Mouse (Mus musculus) liver, adult 2 months (tissue): Measurements from ENCODE around the gene Lama5. TPM values are rescaled to one million over a fixed set of nuclear protein-coding genes. Genes with fewer than 3 reads are reported as not detected.

ENCODE experiments used
- DNase-seq: peaks from one replicate; pipeline ENCODE4 v3.0.0-alpha.2; 2011; ENCODE audit warnings: low read depth, low spot score; ENCODE audit errors: extremely low read depth
- H3K27ac ChIP-seq: fragments of 200-500 bp; replicated peaks from 2 replicates; pipeline ENCODE4 v1.5.1; 2012; ENCODE audit warnings: low read depth, mild to moderate bottlenecking, control low read depth, inconsistent platforms, low read length; ENCODE audit not compliant: insufficient read depth
- H3K27me3 ChIP-seq: fragments of 200-500 bp; 2 replicates; pipeline ENCODE4 v1.6.1; 2012; ENCODE audit warnings: mild to moderate bottlenecking, moderate library complexity, low read length, inconsistent platforms; ENCODE audit not compliant: control insufficient read depth, insufficient read depth
- H3K36me3 ChIP-seq: fragments of 200-500 bp; 2 replicates; pipeline ENCODE4 v1.6.1; 2012; ENCODE audit warnings: low read length, inconsistent platforms; ENCODE audit not compliant: control insufficient read depth, insufficient read depth
- H3K4me1 ChIP-seq: fragments of 200-500 bp; 2 replicates; pipeline ENCODE4 v1.6.1; 2011; ENCODE audit warnings: low read length; ENCODE audit not compliant: control insufficient read depth, insufficient read depth
- H3K4me3 ChIP-seq: fragments of 200-500 bp; 2 replicates; pipeline ENCODE4 v1.5.1; 2011; ENCODE audit warnings: low read depth, mild to moderate bottlenecking, control low read depth, low read length, moderate library complexity; ENCODE audit not compliant: insufficient read depth
- H3K79me2 ChIP-seq: fragments of 200-500 bp; 2 replicates; pipeline ENCODE4 v1.6.1; 2012; ENCODE audit warnings: inconsistent platforms, mild to moderate bottlenecking, low read length, moderate library complexity; ENCODE audit not compliant: control insufficient read depth, insufficient read depth
- H3K9ac ChIP-seq: fragments of 200-500 bp; 2 replicates; pipeline ENCODE4 v1.6.1; 2012; ENCODE audit warnings: low read depth, mild to moderate bottlenecking, control low read depth, inconsistent platforms, low read length
- CTCF ChIP-seq: fragments of 200-500 bp; IDR thresholded peaks from 2 replicates; pipeline ENCODE4 v1.5.1; 2011; ENCODE audit warnings: low read depth, low read length, control low read depth
- POLR2A ChIP-seq: fragments of 200-500 bp; IDR thresholded peaks from 2 replicates; pipeline ENCODE4 v1.6.1; 2011; ENCODE audit warnings: low read length, control low read depth; ENCODE audit not compliant: insufficient read depth; ENCODE audit errors: extremely low read depth
- WGBS: fragments of 180-500 bp; shearing (Covaris S2); methylation state at CpG from one replicate; pipeline ENCODE4 v1.1.7; 2018; 5-methylcytosine and 5-hydroxymethylcytosine counted together
- polyA plus RNA-seq: library from polyadenylated mRNA; depleted of rRNA; stranded (reverse); fragments of >200 nt; gene quantifications from 2 replicates; pipeline ENCODE4 v1.2.3, GENCODE M21; 2012
- total RNA-seq: library from RNA; depleted of rRNA; stranded (reverse); fragments of >200 nt; gene quantifications from 2 replicates; pipeline ENCODE4 v1.2.3, GENCODE M21; 2014

The Lama5 gene
- total and polyA plus RNA-seq, 2 experiments: 0.65 to 4.0 TPM

DNA sequence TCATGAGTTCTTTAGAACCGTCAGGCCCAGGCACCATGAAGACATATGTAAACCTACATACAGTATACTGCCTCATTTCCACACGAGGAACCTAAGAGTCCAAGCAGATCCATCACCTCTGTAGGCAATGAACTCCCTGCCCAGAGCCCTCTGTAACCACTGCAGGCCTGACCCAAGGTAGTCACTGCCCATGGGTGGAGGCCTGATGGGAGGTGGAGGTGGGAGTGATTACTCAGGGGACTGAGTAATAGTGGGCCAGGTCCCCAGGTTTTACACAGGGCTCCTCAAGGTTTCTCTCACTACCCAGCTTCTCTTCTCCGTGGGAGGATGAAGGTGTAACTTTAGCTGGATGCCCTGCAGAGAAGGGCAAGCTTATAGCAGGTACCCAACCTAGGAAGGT, 3.5 kb upstream of the Lama5 start:
- no peak for DNase-seq
- Histone ChIP-seq H3K4me3 (no peak overlapping the region), H3K27me3 (peaks cover 3% of the 10 kb centered on the region; the same call in 1 of the 2 replicates), H3K36me3 (no peaks in the 10 kb centered on the region), H3K79me2 (no peaks in the 10 kb centered on the region), H3K4me1 (0 out of 2 replicates have a peak, but pooled peaks cover 8% of the 10 kb centered on the region), H3K9ac (no peak overlapping the region), H3K27ac (no peak overlapping the region)
- 86% methylated on average over 3 of the region's 3 CpGs for WGBS
- TF ChIP-seq CTCF (no peak), POLR2A (no peak)

DNA sequence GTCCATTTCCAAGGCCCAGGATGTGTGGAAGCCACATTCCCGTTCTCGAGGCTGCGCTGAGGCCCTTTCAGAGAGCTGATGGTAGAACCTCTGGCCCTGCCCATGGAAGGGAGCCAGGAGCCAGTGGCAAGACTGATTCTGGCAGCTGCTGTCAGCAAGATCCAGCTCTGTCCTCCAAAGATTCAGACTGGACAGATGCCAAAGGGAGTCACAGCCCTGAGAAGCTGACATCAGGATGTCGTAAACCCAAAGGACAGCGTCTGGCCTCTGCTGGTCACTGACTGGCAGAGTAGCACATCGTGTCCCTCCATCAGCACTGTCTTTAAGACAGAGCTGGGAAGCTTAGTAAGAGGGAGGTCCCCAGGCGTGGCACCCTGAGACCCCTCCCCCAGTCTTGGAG, 2.9 kb upstream of the Lama5 start:
- H3K36me3 ChIP-seq: no peaks in the 10 kb centered on the region
- no peaks in the 10 kb centered on the region for H3K79me2 ChIP-seq
- TF ChIP-seq CTCF (peak; percentile 22; the same call in 1 of the 2 replicates), POLR2A (no peak)
- DNase-seq: peak; percentile 46
- 67% methylated on average over 7 of the region's 7 CpGs for WGBS
- H3K4me1 ChIP-seq: 0 out of 2 replicates have a peak, but pooled peaks cover 8% of the 10 kb centered on the region
- H3K27me3 ChIP-seq: peaks cover 3% of the 10 kb centered on the region; the same call in 1 of the 2 replicates
- H3K27ac ChIP-seq: no peak overlapping the region
- H3K4me3 ChIP-seq: no peak overlapping the region
- H3K9ac ChIP-seq: no peak overlapping the region

DNA sequence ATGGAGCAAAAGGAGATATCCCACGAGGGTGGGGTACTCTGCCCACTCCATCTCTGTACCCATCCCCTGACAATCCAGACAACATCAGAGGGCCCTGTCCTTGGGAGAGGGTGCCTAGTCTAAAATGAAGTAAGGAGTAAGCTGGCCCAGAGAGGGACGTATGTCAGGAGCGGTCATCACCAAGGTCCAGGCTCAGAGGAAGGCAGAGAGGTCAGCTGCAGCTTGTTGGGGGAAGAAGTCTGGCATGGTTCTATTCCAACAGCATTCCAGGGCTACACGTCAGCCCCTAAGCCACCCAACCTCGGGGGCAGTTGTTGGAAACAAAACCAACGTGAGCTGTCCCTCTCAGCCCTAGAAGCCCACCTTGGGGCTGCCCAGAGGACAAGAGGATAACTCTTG, 2.4 kb upstream of the Lama5 start:
- WGBS: 70% methylated on average over 6 of the region's 6 CpGs
- H3K27ac ChIP-seq: no peak overlapping the region; the same call in 1 of the 2 replicates
- no peaks in the 10 kb centered on the region for H3K36me3 ChIP-seq
- H3K27me3 ChIP-seq: peaks cover 3% of the 10 kb centered on the region; the same call in 1 of the 2 replicates
- no peak overlapping the region for H3K9ac ChIP-seq
- H3K4me3 ChIP-seq: no peak overlapping the region
- 0 out of 2 replicates have a peak, but pooled peaks cover 8% of the 10 kb centered on the region for H3K4me1 ChIP-seq
- no peak for DNase-seq
- TF ChIP-seq CTCF (no peak), POLR2A (no peak)
- no peaks in the 10 kb centered on the region for H3K79me2 ChIP-seq

DNA sequence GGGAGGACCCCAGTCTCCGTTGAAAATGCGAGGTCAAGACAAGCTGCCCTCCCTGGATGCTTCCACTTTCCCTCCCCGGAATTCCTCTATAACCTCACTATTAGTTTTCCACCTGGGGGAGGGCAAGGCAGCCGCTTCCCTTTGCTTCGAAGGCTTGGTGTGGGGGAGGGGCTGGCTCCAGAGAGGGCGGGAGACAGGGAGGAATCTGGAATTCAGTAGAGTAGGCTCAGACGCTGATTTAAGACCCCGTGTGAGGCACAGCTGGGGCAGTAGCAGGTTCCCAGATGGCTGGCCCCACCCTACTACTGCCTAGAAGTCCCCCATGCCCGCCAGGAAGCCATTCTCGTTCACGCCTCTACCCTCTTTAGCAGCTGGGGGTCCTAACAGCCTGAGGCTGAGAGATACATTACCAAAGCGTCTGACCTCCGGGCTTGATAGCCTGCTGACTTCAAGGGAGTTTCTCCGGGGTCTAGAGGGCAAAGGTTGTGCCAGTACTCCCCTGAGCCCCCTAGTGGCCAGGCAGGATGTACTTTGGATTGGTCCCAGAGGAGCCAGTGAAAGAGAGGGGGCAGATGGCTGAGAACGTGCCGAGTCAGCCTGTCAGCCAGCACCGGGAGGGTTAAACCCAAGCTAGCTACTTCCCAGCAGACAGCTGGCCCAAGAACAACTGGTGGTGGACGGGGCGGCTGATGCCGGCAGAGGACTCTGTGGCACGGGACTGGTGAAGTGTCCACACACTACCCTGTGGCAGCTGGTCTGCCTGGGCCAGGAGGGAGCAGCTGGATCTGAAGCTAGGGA, 1.8 kb upstream of the Lama5 start:
- Histone ChIP-seq H3K4me3 (0 out of 2 replicates have a peak overlapping the region, but pooled peaks have one; percentile 2), H3K36me3 (no peaks in the 10 kb centered on the region), H3K27ac (no peak overlapping the region; the same call in 1 of the 2 replicates), H3K27me3 (peaks cover 3% of the 10 kb centered on the region; the same call in 1 of the 2 replicates), H3K9ac (no peak overlapping the region), H3K79me2 (no peaks in the 10 kb centered on the region), H3K4me1 (0 out of 2 replicates have a peak, but pooled peaks cover 8% of the 10 kb centered on the region)
- TF ChIP-seq CTCF: peak; percentile 81
- TF ChIP-seq POLR2A: no peak
- WGBS: 5% methylated on average over 21 of the region's 21 CpGs
- peak; percentile 25 for DNase-seq

DNA sequence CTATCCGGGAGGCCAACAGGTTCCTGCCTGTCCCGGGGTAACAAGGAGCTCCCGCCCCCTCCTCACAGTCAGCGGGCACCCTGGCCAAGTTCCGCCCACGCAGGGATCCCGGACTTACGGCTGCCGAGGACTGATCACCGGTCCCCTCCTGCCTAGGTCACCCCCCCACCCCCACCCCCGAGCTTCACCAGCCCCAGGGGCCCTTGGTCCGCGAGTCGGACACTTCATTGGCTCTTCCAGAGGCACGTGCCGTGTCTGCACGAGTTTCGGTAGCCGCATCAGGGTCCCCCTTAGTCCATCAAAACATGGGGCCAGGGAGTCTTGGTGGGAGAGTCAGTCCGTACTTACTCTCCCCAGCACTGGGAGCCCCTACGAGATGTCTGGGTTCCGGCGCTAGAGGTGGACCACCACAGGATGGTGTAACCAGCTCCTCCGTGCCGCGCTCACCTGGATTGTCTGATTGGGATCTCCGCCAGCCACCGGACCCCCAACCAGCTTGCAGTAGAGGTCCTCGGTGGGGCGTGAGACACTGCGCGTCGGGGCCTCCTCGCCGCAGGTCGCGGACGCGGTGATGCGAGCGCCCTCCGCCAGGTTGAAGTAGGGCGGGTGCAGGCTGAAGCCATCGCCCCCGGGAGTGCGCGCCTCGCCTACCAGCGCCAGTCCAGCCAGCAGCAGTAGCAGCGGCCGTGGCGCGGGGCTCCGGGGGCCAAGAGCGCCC, 456 bp downstream of the Lama5 start:
- Histone ChIP-seq H3K79me2 (no peaks in the 10 kb centered on the region), H3K4me3 (peak overlapping the region; percentile 61), H3K27me3 (peaks cover 3% of the 10 kb centered on the region; the same call in 1 of the 2 replicates), H3K36me3 (no peaks in the 10 kb centered on the region), H3K4me1 (0 out of 2 replicates have a peak, but pooled peaks cover 8% of the 10 kb centered on the region), H3K27ac (no peak overlapping the region), H3K9ac (peak overlapping the region; percentile 81)
- DNase-seq: no peak
- WGBS: 1% methylated on average over 55 of the region's 55 CpGs
- TF ChIP-seq CTCF (no peak), POLR2A (no peak)
